Mouse (Mus musculus): ENCODE results near the gene Man1b1.

DNA sequence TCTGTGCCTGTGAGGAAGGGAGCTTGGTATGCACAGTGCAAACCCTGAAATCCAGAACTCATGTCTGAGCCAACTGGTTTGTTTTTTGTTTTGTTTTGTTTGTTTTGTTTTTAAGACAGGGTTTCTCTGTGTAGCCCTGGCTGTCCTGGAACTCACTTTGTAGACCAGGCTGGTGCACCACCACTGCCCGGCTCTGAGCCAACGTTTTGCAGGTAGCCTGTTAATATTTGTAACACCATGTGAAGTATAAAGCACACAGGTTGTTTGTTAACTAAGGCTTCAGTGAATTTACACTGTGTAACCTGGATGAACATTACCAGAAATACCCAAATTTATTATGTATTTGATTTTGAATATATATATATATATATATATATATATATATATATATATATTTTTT lies 6.1 kb upstream of the Man1b1 start:
- TF ChIP-seq CTCF (conservative IDR thresholded peaks at IDR 0.05; ENCODE audit: low read length) (no peak), NANOG (IDR thresholded peaks at IDR 0.05; ENCODE audit: borderline replicate concordance, low read length) (no peak)
